Mouse (Mus musculus) neural tube, embryonic 15.5 days (tissue): ENCODE data around the gene Ly6g6f. TPM values are rescaled to one million over a fixed set of nuclear protein-coding genes. Genes with fewer than 3 reads are reported as not detected.

Experiments used
- ATAC-seq: fragments of 200-750 bp; cut with Nextera tagmentation; 2 replicates; pipeline ENCODE4 v1.8.0; 2017; ENCODE audit warnings: mild to moderate bottlenecking, moderate TSS enrichment, moderate library complexity; ENCODE audit not compliant: low FRiP score
- H3K27ac ChIP-seq: fragments of 300-500 bp; sonication (generic); replicated peaks from 2 replicates; pipeline ENCODE4 v1.5.1; 2015; ENCODE audit warnings: mild to moderate bottlenecking, inconsistent platforms
- H3K27me3 ChIP-seq: fragments of 300-500 bp; sonication (generic); replicated peaks from 2 replicates; pipeline ENCODE4 v1.6.1; 2015; ENCODE audit warnings: inconsistent platforms
- H3K36me3 ChIP-seq: fragments of 300-500 bp; sonication (generic); 2 replicates; pipeline ENCODE4 v1.6.1; 2015; ENCODE audit warnings: inconsistent platforms
- H3K4me1 ChIP-seq: fragments of 300-500 bp; sonication (generic); 2 replicates; pipeline ENCODE4 v1.6.1; 2015; ENCODE audit warnings: inconsistent platforms
- H3K4me2 ChIP-seq: fragments of 300-500 bp; sonication (generic); 2 replicates; pipeline ENCODE4 v1.6.1; 2015; ENCODE audit warnings: inconsistent platforms, mild to moderate bottlenecking, moderate library complexity
- H3K4me3 ChIP-seq: fragments of 300-500 bp; sonication (generic); replicated peaks from 2 replicates; pipeline ENCODE4 v1.5.1; 2015; ENCODE audit warnings: mild to moderate bottlenecking, inconsistent platforms
- H3K9ac ChIP-seq: fragments of 300-500 bp; sonication (generic); replicated peaks from 2 replicates; pipeline ENCODE4 v1.6.1; 2015; ENCODE audit warnings: mild to moderate bottlenecking, inconsistent platforms
- H3K9me3 ChIP-seq: fragments of 300-500 bp; sonication (generic); replicated peaks from 2 replicates; pipeline ENCODE4 v1.6.1; 2016; ENCODE audit warnings: inconsistent platforms
- WGBS: fragments of 180-500 bp; shearing (Covaris S2); methylation state at CpG from one replicate; pipeline ENCODE4 v1.1.7; 2015; ENCODE audit warnings: mixed read lengths; 5-methylcytosine and 5-hydroxymethylcytosine counted together
- polyA plus RNA-seq: library from polyadenylated mRNA; unstranded; fragments of >200 nt; fragmentation: Nextera tagmentation; extraction: Ambion mirVana; gene quantifications from 2 replicates; pipeline ENCODE4 v1.2.1, GENCODE M21; 2015

Ly6g6f gene
- polyA plus RNA-seq, 1 experiment from 2014 or later, result not detected

- peak within 1 kb of the TSS; percentile 95 for H3K9ac ChIP-seq
- no peaks in the 10 kb centered on the region for H3K27me3 ChIP-seq
- H3K9me3 ChIP-seq, result no peaks in the 10 kb centered on the region
- H3K4me2 ChIP-seq, result peak within 1 kb of the TSS; percentile 68
- H3K4me1 ChIP-seq, result peaks cover 15% of the 10 kb centered on the region
- peak within 1 kb of the TSS; percentile 99 for H3K27ac ChIP-seq
- H3K36me3 ChIP-seq, result peaks cover 30% of the 10 kb centered on the region
- WGBS, result 3% methylated on average over 67 of the region's 67 CpGs
- peak; percentile 98 for ATAC-seq
- H3K4me3 ChIP-seq, result peak within 1 kb of the TSS; percentile 69
Observed at GRCm38 (mm10) chr17:35088825-35089644, 3.6 kb upstream of the Ly6g6f start, which contains the start of gene Abhd16a. Gene Abhd16a (plus strand): TSS chr17:35089263.

- ATAC-seq, result no peak
- Histone ChIP-seq H3K9me3 (no peaks in the 10 kb centered on the region), H3K4me3 (no peak overlapping the region), H3K27me3 (no peaks in the 10 kb centered on the region), H3K36me3 (peaks cover 22% of the 10 kb centered on the region), H3K9ac (no peak overlapping the region), H3K4me2 (no peak overlapping the region), H3K4me1 (peaks cover 15% of the 10 kb centered on the region), H3K27ac (no peak overlapping the region)
- 56% methylated on average over 2 of the region's 2 CpGs for WGBS
Observed at GRCm38 (mm10) chr17:35088151-35088550, 2.7 kb upstream of the Ly6g6f start.

GRCm38 (mm10) chr17:35083929-35084497 is 1.4 kb downstream of the Ly6g6f start:
- no peak overlapping the region for H3K27ac ChIP-seq
- H3K9ac ChIP-seq, result no peak overlapping the region
- no peaks in the 10 kb centered on the region for H3K36me3 ChIP-seq
- no peak for ATAC-seq
- no peak overlapping the region for H3K4me2 ChIP-seq
- no peaks in the 10 kb centered on the region for H3K4me1 ChIP-seq
- no peaks in the 10 kb centered on the region for H3K27me3 ChIP-seq
- WGBS, result 85% methylated on average over 3 of the region's 3 CpGs
- H3K9me3 ChIP-seq, result no peaks in the 10 kb centered on the region
- H3K4me3 ChIP-seq, result no peak overlapping the region

GRCm38 (mm10) chr17:35082841-35083576 is 2.4 kb downstream of the Ly6g6f start:
- no peaks in the 10 kb centered on the region for H3K27me3 ChIP-seq
- 91% methylated on average over 16 of the region's 16 CpGs for WGBS
- H3K9ac ChIP-seq, result no peak overlapping the region
- H3K27ac ChIP-seq, result no peak overlapping the region
- no peaks in the 10 kb centered on the region for H3K36me3 ChIP-seq
- H3K4me1 ChIP-seq, result peaks cover 3% of the 10 kb centered on the region; the same call in 1 of the 2 replicates
- ATAC-seq, result no peak
- no peaks in the 10 kb centered on the region for H3K9me3 ChIP-seq
- no peak overlapping the region for H3K4me3 ChIP-seq
- H3K4me2 ChIP-seq, result no peak overlapping the region

- Histone ChIP-seq H3K4me1 (peaks cover 15% of the 10 kb centered on the region), H3K36me3 (no peaks in the 10 kb centered on the region), H3K27me3 (no peaks in the 10 kb centered on the region), H3K9me3 (no peaks in the 10 kb centered on the region), H3K4me2 (no peak overlapping the region), H3K27ac (no peak overlapping the region), H3K4me3 (no peak overlapping the region), H3K9ac (no peak overlapping the region)
- ATAC-seq, result no peak
- 78% methylated on average over 4 of the region's 4 CpGs for WGBS
Observed at GRCm38 (mm10) chr17:35080710-35081109, 4.7 kb downstream of the Ly6g6f start.

GRCm38 (mm10) chr17:35080248-35080647 is 5.2 kb downstream of the Ly6g6f start:
- no peak overlapping the region for H3K4me2 ChIP-seq
- H3K9me3 ChIP-seq, result no peaks in the 10 kb centered on the region
- H3K9ac ChIP-seq, result no peak overlapping the region
- H3K4me1 ChIP-seq, result peaks cover 15% of the 10 kb centered on the region
- H3K27me3 ChIP-seq, result no peaks in the 10 kb centered on the region
- ATAC-seq, result no peak
- no peak overlapping the region for H3K27ac ChIP-seq
- no peak overlapping the region for H3K4me3 ChIP-seq
- no peaks in the 10 kb centered on the region for H3K36me3 ChIP-seq
- WGBS, result 64% methylated on average over 6 of the region's 6 CpGs

GRCm38 (mm10) chr17:35079778-35080177 is 5.6 kb downstream of the Ly6g6f start:
- no peak overlapping the region for H3K4me3 ChIP-seq
- H3K36me3 ChIP-seq, result no peaks in the 10 kb centered on the region
- no peaks in the 10 kb centered on the region for H3K27me3 ChIP-seq
- 71% methylated on average over 9 of the region's 9 CpGs for WGBS
- H3K27ac ChIP-seq, result no peak overlapping the region
- ATAC-seq, result no peak
- no peak overlapping the region for H3K4me2 ChIP-seq
- peaks cover 15% of the 10 kb centered on the region for H3K4me1 ChIP-seq
- H3K9me3 ChIP-seq, result no peaks in the 10 kb centered on the region
- H3K9ac ChIP-seq, result no peak overlapping the region

GRCm38 (mm10) chr17:35077786-35078233 is 7.6 kb downstream of the Ly6g6f start, which contains the start of gene Ly6g6d:
Gene Ly6g6d (minus strand): TSS chr17:35078065.
- 8% methylated on average over 14 of the region's 14 CpGs for WGBS
- Histone ChIP-seq H3K27me3 (no peaks in the 10 kb centered on the region), H3K4me1 (peaks cover 15% of the 10 kb centered on the region), H3K4me2 (peak within 1 kb of the TSS; percentile 49), H3K27ac (no peak within 1 kb of the TSS), H3K4me3 (peak within 1 kb of the TSS; percentile 21), H3K36me3 (no peaks in the 10 kb centered on the region), H3K9me3 (no peaks in the 10 kb centered on the region), H3K9ac (0 out of 2 replicates have a peak within 1 kb of the TSS, but pooled peaks have one; percentile 14)
- ATAC-seq, result peak; percentile 52; the same call in 1 of the 2 replicates

GRCm38 (mm10) chr17:35077285-35077684 is 8.1 kb downstream of the Ly6g6f start:
- peak overlapping the region; percentile 49 for H3K4me2 ChIP-seq
- no peaks in the 10 kb centered on the region for H3K27me3 ChIP-seq
- H3K36me3 ChIP-seq, result no peaks in the 10 kb centered on the region
- no peaks in the 10 kb centered on the region for H3K9me3 ChIP-seq
- peak; percentile 22; the same call in 1 of the 2 replicates for ATAC-seq
- H3K4me3 ChIP-seq, result peak overlapping the region; percentile 21; the same call in 1 of the 2 replicates
- H3K27ac ChIP-seq, result no peak overlapping the region
- 0 out of 2 replicates have a peak overlapping the region, but pooled peaks have one; percentile 14 for H3K9ac ChIP-seq
- WGBS, result 19% methylated on average over 2 of the region's 2 CpGs
- H3K4me1 ChIP-seq, result peaks cover 15% of the 10 kb centered on the region

GRCm38 (mm10) chr17:35076507-35077176 is 8.8 kb downstream of the Ly6g6f start, which contains the start of gene Ly6g6e:
Gene Ly6g6e (plus strand): TSS chr17:35076902.
- H3K9me3 ChIP-seq, result no peaks in the 10 kb centered on the region
- 0 out of 2 replicates have a peak within 1 kb of the TSS, but pooled peaks have one; percentile 14 for H3K9ac ChIP-seq
- no peak within 1 kb of the TSS for H3K27ac ChIP-seq
- H3K36me3 ChIP-seq, result no peaks in the 10 kb centered on the region
- peaks cover 15% of the 10 kb centered on the region for H3K4me1 ChIP-seq
- H3K4me2 ChIP-seq, result peak within 1 kb of the TSS; percentile 49
- H3K4me3 ChIP-seq, result peak within 1 kb of the TSS; percentile 21
- 25% methylated on average over 10 of the region's 10 CpGs for WGBS
- ATAC-seq, result no peak
- H3K27me3 ChIP-seq, result no peaks in the 10 kb centered on the region

- Histone ChIP-seq H3K36me3 (no peaks in the 10 kb centered on the region), H3K9ac (no peak overlapping the region), H3K4me1 (peaks cover 15% of the 10 kb centered on the region), H3K9me3 (no peaks in the 10 kb centered on the region), H3K4me3 (no peak overlapping the region), H3K27ac (no peak overlapping the region), H3K27me3 (no peaks in the 10 kb centered on the region), H3K4me2 (no peak overlapping the region)
- no peak for ATAC-seq
- WGBS, result 40% methylated on average over 17 of the region's 17 CpGs
Observed at GRCm38 (mm10) chr17:35074097-35074496, 11.3 kb downstream of the Ly6g6f start.
